Mouse (Mus musculus): ENCODE data around the gene Mtnr1a. TPM values are rescaled to one million over a fixed set of nuclear protein-coding genes. Genes with fewer than 3 reads are reported as not detected.

Gene Mtnr1a
- total RNA-seq, 2 experiments from 2014 or later, result not detected

- intact Hi-C loops (cut with DNase I), result no loop called here
Observed at GRCm38 (mm10) chr8:45093599-45093998, 24.7 kb downstream of the Mtnr1a start.

GRCm38 (mm10) chr8:45109371-45110063, 40.6 kb downstream of the Mtnr1a start:
- DNase-seq, result peak in 1 of 2 experiments; percentile 1
- intact Hi-C loops (cut with DNase I), result no loop called here

More at GRCm38 (mm10) chr8:45093599-45093998, 24.7 kb downstream of the Mtnr1a start:
- no peak for DNase-seq

- DNase-seq, result no peak
- intact Hi-C loops (cut with DNase I), result no loop called here
Observed at GRCm38 (mm10) chr8:45110064-45110812, 41.3 kb downstream of the Mtnr1a start.

- DNase-seq, result no peak
- intact Hi-C loops (cut with DNase I), result no loop called here
Observed at GRCm38 (mm10) chr8:45110813-45111104, 41.8 kb downstream of the Mtnr1a start.

- intact Hi-C loops (cut with DNase I), result no loop called here
- DNase-seq, result no peak
Observed at GRCm38 (mm10) chr8:45111820-45112219, 42.9 kb downstream of the Mtnr1a start.

- intact Hi-C loops (cut with DNase I), result no loop called here
- DNase-seq, result no peak
Observed at GRCm38 (mm10) chr8:45117588-45117987, 48.7 kb downstream of the Mtnr1a start.

- intact Hi-C loops (cut with DNase I), result no loop called here
- peak in 1 of 2 experiments; percentile 12 for DNase-seq
Observed at GRCm38 (mm10) chr8:45125680-45126079, 56.7 kb downstream of the Mtnr1a start.

Other genes starting within 250 kb of the Mtnr1a start
- gene Fat1, start 133.7 kb upstream of the Mtnr1a start, total RNA-seq (2021), result 10 to 100 TPM; 35.8 to 44.0 TPM
- not detected for gene F11, start 192.9 kb downstream of the Mtnr1a start, total RNA-seq (2021)
- gene Klkb1, start 225.7 kb downstream of the Mtnr1a start, total RNA-seq (2021), result not detected
- not detected for gene Gm45753, start 239.3 kb downstream of the Mtnr1a start, total RNA-seq (2021)

Measured in heart, postnatal 10 days (tissue).